Mouse (Mus musculus) brown adipose tissue, adult 24 weeks (tissue): ENCODE measurements around the gene Prkn. TPM values are rescaled to one million over a fixed set of nuclear protein-coding genes. Genes with fewer than 3 reads are reported as not detected.

ENCODE experiments used
- H3K27ac ChIP-seq: fragments of 200-500 bp; replicated peaks from 2 replicates; pipeline ENCODE4 v1.5.1; 2012; ENCODE audit warnings: low read depth, mild to moderate bottlenecking, low read length
- H3K4me1 ChIP-seq: fragments of 200-500 bp; 2 replicates; pipeline ENCODE4 v1.6.1; 2012; ENCODE audit warnings: low read length, mixed read lengths; ENCODE audit not compliant: control insufficient read depth, insufficient read depth, insufficient read length
- H3K4me3 ChIP-seq: fragments of 200-500 bp; 2 replicates; pipeline ENCODE4 v1.5.1; 2012; ENCODE audit warnings: low read depth, mild to moderate bottlenecking, low read length, moderate library complexity; ENCODE audit not compliant: insufficient read depth
- polyA plus RNA-seq: library from polyadenylated mRNA; stranded (reverse); fragments of >200 nt; gene quantifications from 2 replicates; pipeline ENCODE4 v1.2.4, GENCODE M21; 2012; ENCODE audit not compliant: missing spikeins, insufficient read depth, insufficient read length

Prkn gene
- polyA plus RNA-seq, 1 experiment, result 7.2 TPM

DNA sequence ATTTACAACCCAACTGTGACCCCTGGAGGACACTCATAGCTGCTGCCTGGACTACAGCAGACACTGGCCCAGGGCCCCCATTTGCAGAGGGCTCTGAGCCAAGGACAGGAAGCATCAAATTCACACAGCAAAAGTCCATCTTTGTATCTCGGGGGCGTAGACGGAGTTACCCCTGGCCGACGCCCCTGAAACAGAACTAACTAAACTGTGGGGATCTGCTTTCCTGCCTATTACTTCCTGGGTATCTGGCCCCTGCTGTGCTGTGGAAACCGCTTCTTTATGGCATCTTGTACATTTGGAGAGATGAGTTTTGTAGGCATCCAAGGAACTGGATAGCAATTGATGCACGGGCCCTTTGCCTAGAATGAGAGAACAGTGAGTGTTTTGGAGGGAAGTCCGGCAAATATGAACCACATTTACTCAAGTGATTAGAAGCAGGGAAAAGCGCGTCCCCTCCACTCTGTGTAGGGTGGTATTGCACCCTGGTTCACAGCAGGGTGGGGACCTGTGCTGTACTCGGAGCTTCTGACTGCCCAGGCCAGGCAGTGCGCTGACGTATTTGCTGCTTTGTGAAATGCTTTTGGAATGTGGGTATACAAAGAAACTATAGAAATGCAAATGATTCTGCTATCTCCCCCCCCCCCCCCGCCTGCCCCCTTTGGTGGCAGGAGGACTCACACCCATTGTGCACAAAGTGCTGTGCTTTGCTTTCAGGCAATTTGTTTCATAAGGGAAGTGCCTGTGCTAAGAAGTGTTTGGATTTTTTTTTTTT, 227.7 kb downstream of the Prkn start:
- Histone ChIP-seq H3K27ac (no peak overlapping the region), H3K4me1 (no peaks in the 10 kb centered on the region), H3K4me3 (no peak overlapping the region)

GRCm38 (mm10) chr17:11070996-11071395, 230.8 kb downstream of the Prkn start:
- H3K4me3 ChIP-seq, result no peak overlapping the region
- H3K27ac ChIP-seq, result no peak overlapping the region
- H3K4me1 ChIP-seq, result no peaks in the 10 kb centered on the region

- no peak overlapping the region for H3K27ac ChIP-seq
- H3K4me3 ChIP-seq, result no peak overlapping the region
- no peaks in the 10 kb centered on the region for H3K4me1 ChIP-seq
Measured at GRCm38 (mm10) chr17:11076319-11076903, 236.2 kb downstream of the Prkn start.

DNA sequence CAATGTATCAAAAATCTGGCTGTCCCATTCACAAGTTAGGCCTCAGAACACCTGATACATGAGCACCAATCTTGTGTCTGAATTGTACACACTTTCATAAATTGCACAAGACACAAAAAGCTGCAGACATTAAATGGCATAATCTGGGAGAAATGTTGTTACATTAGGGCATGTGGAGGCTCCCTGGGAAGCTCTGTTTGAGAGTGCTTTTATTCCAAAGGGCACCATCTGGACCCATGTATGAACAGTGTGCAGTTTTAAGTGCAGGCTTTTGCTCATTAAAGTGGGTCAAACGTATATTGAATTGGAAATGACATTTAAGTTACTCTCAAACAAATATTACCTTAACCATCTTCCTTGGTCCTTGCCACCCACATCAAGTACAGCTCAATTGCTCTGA, 246.3 kb downstream of the Prkn start:
- no peak overlapping the region for H3K4me3 ChIP-seq
- H3K27ac ChIP-seq, result no peak overlapping the region
- H3K4me1 ChIP-seq, result no peaks in the 10 kb centered on the region

- H3K4me1 ChIP-seq, result no peaks in the 10 kb centered on the region
Measured at GRCm38 (mm10) chr17:11087088-11087487, 246.9 kb downstream of the Prkn start.

GRCm38 (mm10) chr17:11087823-11088222, 247.6 kb downstream of the Prkn start:
- Histone ChIP-seq H3K4me1 (no peaks in the 10 kb centered on the region), H3K4me3 (no peak overlapping the region), H3K27ac (no peak overlapping the region)

More at GRCm38 (mm10) chr17:11087088-11087487, 246.9 kb downstream of the Prkn start:
- no peak overlapping the region for H3K27ac ChIP-seq
- no peak overlapping the region for H3K4me3 ChIP-seq

DNA sequence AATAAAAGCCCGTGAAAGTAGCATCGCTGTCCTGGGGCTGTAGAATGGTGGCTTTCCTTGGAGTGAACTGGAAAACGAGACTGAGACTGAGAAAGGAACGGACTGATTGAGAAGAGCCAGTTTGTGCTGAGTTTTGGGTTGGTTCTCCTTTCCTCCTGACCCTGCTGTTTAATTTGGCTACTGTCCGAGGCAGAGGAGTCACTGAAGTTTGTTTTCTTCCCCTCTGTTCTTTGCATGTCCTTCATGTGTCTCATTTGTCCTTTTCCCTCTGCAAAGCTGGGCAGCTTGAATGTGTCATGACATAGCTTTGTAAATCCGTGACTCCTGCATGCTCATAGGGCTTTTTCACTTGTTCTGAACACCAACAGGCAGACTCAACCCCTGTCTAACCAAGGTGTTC, 249.2 kb downstream of the Prkn start:
- Histone ChIP-seq H3K4me3 (no peak overlapping the region), H3K4me1 (no peaks in the 10 kb centered on the region)

GRCm38 (mm10) chr17:11092900-11093299, 252.7 kb downstream of the Prkn start:
- H3K27ac ChIP-seq, result no peak overlapping the region
- no peak overlapping the region for H3K4me3 ChIP-seq
- H3K4me1 ChIP-seq, result no peaks in the 10 kb centered on the region

More for the DNA sequence above, 249.2 kb downstream of the Prkn start:
- no peak overlapping the region for H3K27ac ChIP-seq

- Histone ChIP-seq H3K27ac (no peak overlapping the region), H3K4me3 (no peak overlapping the region), H3K4me1 (no peaks in the 10 kb centered on the region)
Measured at GRCm38 (mm10) chr17:11093321-11093720, 253.1 kb downstream of the Prkn start.

DNA sequence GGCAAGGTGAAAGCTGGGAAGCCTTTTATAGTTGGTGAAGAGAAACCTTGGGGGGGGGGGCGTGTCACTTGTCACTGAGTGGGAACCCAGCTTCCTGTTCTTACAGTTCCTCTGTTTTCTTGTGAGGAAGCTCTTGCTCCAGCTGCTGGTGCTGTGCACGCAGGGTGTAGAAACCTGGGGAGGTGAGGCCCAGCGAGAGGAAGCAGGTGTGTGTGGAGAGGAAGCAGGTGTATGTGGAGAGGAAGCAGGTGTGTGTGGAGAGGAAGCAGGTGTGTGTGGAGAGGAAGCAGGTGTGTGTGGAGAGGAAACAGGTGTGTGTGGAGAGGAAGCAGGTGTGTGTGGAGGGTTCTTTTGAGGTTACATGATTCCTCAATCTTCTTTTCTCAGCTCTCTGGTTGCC, 266.8 kb downstream of the Prkn start:
- H3K4me3 ChIP-seq, result no peak overlapping the region
- H3K4me1 ChIP-seq, result no peaks in the 10 kb centered on the region

DNA sequence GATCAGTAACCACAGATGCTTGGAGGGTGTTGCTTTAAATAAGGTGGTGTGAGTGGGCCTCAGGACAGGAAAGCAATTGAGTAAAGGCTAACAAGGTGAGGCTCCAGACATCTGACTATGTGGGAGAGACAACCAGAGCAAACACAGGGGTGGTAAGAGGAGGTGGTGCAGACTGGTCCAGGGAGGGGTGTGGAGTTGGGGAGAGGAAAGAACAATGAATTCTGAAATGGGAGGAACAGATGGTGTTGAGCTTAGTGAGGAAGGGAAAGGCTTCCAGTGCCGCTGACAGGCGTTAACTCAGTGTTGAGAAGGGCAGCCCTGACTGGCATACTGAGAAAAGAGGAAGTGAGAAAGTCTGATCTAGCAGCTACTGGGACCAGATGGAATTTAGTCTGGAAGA, 267.7 kb downstream of the Prkn start:
- Histone ChIP-seq H3K4me3 (no peak overlapping the region), H3K4me1 (no peaks in the 10 kb centered on the region), H3K27ac (no peak overlapping the region)

More for the DNA sequence above, 266.8 kb downstream of the Prkn start:
- no peak overlapping the region for H3K27ac ChIP-seq

- no peak overlapping the region for H3K4me3 ChIP-seq
- no peaks in the 10 kb centered on the region for H3K4me1 ChIP-seq
- no peak overlapping the region for H3K27ac ChIP-seq
Measured at GRCm38 (mm10) chr17:11117508-11117907, 277.3 kb downstream of the Prkn start.

DNA sequence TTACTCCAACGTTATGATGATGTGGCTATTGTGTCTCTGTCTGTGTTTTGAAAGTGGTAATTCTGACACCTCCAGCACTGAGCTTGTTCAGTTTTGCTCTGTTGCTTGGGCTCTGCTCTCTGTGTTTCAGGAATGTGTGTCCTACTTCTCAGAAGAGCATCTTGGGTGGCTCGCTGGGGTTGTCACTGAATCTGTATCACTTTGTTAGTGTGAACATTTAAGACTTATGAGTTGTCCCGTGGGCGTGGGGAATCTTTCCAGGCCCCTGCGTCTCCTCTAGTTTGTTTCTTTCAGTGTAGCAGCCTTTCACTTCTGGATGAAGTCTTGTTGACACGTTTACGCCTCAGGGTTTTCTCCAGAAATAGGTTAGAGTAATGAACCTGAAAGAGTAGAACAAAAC, 283.9 kb downstream of the Prkn start:
- H3K4me3 ChIP-seq, result no peak overlapping the region
- no peaks in the 10 kb centered on the region for H3K4me1 ChIP-seq
- H3K27ac ChIP-seq, result no peak overlapping the region

- Histone ChIP-seq H3K27ac (no peak overlapping the region), H3K4me3 (no peak overlapping the region), H3K4me1 (no peaks in the 10 kb centered on the region)
Measured at GRCm38 (mm10) chr17:11127217-11127616, 287.0 kb downstream of the Prkn start.

GRCm38 (mm10) chr17:11130919-11131318, 290.7 kb downstream of the Prkn start:
- H3K27ac ChIP-seq, result no peak overlapping the region
- H3K4me3 ChIP-seq, result no peak overlapping the region
- H3K4me1 ChIP-seq, result no peaks in the 10 kb centered on the region

DNA sequence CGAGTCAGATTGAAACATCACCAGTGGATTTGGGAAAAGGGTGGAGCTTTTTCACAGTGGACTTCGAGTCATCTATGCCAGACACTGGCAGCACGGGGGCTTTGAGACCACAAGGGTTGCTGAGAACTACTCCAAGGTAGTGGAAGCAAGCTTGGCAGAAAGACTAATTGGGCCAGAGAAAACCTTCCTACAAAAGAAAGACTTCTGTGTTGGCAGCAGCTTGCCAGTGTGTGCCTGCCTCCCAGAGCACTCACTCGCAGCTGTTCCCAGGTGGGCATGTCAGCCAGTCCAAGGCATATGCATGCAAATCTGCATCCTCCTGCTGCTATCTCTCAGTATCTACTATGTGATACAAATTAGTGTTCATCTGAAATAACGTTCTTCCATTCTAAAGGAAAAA, 302.1 kb downstream of the Prkn start:
- Histone ChIP-seq H3K4me3 (no peak overlapping the region), H3K27ac (no peak overlapping the region), H3K4me1 (no peaks in the 10 kb centered on the region)
